Mouse (Mus musculus) c-Kit-positive CD71-positive TER-119-negative erythroid progenitor cells, embryonic 14.5 days (primary cell): ENCODE results near the gene Pxk.

ENCODE experiments used
- DNase-seq: peaks from one replicate; pipeline ENCODE4 v3.0.0-alpha.2; 2013; ENCODE audit warnings: low read depth

Pxk gene

DNA sequence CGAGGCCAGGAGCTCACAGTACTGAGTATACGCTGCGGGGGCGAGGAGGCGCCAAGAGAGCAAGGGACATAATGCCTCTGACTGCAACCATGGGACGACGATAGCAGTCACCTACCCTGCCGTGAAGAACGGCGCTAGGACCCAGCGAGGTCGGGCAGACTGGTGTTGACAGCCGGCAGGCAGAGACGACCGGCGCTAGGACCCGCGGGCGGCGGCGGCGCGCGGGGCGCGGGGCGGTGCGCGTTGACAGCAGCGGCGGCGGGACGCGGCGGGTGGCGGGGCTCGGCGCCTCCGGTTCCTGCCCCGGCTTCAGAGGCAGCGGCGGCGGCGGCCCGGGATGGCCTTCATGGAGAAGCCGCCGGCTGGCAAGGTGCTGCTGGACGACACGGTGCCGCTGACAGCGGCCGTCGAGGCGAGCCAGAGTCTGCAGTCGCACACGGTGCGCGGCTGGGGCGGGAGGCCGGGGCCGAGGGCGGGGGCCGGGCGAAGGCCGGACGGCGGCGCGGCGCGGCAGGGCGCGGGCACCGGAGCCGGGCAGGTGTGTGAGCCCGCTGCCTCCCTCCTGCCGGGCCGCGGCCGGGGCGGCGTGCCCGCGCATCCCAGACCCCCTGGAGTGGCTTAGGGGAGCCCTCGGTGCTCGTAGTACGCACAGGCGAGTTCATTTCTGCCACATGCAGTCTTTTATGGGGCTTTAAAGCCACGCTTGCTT is at the start of gene Pxk:
Gene Pxk, plus strand, starts transcription at position 234 of the 709 bp plus-strand sequence.
- peak; percentile 81 for DNase-seq

DNA sequence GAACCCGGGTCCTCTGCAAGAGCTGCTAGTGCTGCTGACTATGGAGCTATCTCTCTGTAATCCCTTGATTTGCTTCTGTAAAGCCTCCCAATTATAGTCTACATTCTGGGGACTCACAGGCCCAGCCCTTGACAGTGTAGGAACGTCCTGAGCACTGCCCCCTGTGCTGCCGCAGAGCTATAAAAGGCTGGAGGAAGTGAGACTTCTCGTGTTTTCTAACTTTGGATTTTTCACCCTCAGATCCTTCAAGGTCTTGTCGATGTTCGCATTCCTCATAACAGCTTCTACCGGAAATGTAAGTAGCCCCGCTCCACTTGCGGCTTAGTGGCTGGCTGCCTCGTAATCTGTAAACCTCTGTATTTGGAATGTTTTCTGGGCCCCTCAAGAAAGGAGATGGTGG is 48.7 kb upstream of the Pxk start:
- no peak for DNase-seq

- no peak for DNase-seq
Observed at GRCm38 (mm10) chr14:8051869-8052268, 46.1 kb upstream of the Pxk start.

DNA sequence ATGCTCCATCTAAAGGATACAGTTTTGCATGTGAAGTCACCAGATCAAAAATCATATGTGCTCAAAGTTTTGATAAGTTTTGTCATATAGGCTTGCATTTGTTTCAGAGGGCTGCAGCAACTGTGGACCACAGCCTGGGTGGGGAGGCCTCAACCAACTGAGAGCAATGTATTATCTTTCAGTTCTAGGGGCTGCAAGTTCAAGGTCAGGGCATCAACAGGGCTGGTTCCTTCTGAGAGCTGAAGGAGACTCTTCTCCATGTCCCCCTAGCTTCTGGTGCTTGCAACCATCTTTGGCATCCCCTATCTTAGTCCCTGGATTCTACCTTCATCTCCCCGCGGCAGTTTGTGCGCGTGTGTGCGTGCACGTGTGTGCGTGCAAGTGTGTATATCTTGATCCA is 45.4 kb upstream of the Pxk start:
- DNase-seq, result no peak

DNA sequence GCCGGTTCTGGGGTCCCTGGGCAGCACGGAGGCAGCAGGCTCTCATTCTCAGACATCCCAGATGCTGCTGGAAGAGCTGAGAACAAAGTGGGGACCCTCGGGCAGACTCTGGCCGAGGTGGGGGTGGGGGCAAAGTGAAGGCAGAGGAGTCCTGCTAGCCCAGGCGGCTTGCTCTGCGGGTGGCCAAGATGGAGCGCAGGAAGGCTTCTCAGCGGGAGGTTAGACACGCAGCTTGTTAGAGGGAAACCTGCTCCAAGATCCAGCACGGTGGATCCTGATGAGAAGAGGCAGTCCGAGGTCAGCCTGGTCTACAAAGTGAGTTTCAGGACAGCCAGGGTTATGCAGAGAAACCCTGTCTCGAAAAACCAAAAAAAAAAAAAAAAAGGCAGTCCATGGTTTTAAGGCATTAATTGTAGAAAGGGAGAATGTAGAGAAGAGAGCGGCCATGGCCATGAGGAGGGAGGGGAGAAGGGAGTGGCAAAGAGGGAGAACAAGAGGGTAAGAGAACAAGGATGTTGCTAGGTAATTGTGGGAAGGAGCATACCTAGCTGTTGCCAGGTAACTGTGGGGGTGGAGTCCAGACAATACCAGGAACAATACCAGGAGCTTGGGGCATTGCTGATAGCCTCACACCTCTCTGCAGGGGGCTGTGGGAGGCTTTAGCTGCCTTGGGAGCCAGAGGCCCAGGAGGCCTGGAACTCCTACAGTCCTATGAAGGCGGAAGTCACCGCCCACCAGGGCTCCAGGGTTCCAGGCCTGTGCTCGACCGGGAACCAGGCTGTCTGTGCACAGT is 43.5 kb upstream of the Pxk start:
- DNase-seq, result no peak

- DNase-seq, result no peak
Observed at GRCm38 (mm10) chr14:8056076-8056475, 41.9 kb upstream of the Pxk start.

DNA sequence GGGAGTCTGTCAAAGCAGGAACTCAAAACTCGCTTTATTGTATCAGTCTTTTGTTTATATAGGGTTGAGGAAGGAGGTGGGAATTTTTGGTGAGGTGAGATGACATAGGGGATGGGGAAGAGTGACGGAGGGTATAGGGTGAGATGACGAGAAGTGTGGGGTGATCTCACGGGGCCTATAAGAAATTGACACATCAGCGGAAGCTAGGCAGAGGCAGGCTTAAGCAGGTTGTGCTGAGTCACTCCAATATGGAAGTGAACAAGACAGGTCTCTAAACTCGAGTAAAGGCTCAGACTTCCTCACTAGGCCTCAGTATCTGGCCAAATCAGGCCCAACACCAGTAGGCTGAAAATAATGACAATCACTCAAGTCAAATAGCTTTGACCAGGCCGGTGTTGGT is 38.1 kb upstream of the Pxk start:
- no peak for DNase-seq

DNA sequence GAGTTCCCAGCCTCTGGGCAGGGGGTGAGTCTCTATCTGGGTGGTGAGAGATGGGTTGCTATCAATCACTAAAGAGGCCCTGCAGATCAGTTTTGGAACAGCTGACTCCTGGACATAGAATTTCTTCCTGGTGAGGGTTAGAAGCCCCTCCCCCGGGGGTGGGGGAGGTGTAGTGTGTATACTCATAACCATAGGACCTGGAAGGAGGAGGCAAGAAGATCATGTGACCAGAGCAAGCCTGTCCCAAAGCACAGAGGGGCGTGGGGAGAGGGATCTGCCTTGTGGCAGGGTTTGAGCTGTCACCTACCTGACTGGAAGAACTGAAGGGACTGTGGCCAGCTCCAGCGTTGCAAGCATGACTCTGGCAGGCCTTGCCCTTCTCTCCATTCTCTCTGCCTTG is 35.9 kb upstream of the Pxk start:
- no peak for DNase-seq

DNA sequence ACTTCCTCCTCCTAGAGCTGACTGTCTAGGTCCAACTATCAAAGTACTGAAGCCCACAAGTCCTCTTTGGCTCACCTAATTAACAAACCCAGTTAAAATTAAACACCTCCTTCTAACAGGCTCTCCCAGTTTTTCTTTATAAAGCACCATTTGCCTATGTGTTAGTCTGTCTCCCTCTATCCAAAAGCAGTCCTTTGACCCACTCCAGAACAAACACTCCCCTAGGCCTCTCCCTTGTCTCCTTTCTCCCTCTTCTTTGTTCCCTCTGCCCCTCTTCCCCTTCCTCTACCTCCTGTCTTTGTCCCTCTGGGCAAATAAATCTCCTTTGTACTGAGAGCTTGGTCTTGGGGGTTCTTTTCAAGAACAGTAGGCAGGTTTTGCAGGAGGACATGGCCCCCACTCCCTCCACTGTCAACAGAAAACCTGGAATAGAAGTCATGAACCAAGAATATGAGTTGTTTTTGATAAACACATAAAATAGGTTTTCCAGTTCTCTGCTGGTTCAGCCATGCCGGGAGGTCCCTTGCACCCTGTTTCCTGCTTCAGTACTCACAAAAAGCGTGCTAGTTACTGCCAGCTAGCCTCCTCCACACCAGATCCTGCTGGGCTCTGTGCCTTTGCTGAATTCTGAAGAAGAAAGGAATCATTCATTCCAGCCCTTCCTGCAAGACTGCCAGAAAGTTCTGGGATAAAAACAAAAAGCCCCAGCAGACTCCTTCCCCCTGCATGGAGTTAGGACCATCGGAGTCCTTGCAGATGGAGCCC is 35.3 kb upstream of the Pxk start:
- DNase-seq, result no peak

DNA sequence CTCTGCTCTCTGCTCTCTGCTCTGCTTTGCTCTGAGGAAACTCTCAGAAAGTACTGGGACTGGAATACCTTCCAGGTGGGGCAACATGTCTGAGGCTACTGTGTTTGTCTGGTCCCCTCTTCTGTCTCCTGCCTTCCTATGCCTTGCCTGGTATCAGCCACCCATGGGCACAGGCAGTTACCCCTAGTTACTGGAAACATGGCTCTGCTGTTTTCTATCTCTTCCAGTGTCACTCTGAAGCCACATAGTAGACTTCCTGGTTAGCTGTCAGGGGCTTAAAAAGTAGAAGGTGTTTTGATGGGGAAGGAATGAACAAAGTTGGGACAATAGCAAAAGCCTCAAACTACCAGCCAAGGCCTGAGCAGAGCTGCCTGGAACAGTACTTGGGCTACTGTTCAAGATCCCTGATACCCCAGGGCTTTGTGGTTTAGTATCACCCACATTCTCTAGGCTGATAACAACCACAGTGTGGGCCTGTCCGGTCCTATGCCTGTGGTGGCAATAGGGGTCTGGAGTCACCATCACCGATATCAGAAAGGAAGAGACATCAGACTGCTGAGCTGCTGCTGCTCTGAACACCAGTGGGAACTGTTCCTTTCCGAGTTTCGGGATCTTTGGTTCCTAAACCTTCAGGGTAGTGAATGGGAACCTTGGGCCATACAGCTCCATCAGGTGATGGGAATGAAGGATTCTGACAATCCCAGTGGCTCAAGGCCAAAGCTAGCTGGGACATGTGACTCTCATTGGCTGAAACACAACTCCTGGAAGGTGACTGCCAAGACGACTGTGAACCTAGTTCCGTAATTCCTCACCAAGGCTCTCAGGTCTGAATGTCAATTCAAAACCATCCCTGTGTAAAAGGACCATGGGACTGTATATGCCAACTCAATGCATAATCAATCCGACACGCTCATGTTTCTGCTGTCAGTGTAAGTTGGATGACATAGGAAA is 33.9 kb upstream of the Pxk start:
- no peak for DNase-seq

- peak; percentile 94 for DNase-seq
Observed at GRCm38 (mm10) chr14:8080165-8080679, 17.8 kb upstream of the Pxk start, which contains the start of gene Rpp14. Gene Rpp14 (plus strand): TSS chr14:8080367.

GRCm38 (mm10) chr14:8080718-8081117 is 17.3 kb upstream of the Pxk start:
- DNase-seq, result no peak

GRCm38 (mm10) chr14:8082949-8083348 is 15.1 kb upstream of the Pxk start:
- DNase-seq, result no peak

GRCm38 (mm10) chr14:8089016-8089415 is 9.0 kb upstream of the Pxk start:
- no peak for DNase-seq

GRCm38 (mm10) chr14:8092573-8092972 is 5.4 kb upstream of the Pxk start:
- no peak for DNase-seq

DNA sequence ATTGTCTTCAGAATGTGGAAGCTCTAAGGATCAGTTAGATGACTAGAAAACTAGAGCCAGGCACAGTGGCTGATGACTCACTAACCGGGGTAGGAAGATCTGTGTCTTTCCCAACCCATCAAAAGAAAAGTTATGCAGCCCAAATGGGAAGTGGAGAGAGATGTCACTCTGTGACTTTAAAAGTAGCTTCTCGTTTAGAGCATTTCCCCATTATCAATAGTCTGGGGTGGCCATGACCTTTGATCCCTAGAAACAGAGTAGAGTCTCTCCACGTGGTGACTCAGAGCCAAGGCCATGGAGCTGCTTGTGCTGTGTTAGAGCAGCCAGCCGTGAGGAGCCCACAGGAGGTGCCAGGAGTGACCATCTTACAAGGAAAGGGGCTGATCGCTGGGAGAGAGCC is 4.6 kb upstream of the Pxk start:
- no peak for DNase-seq

- DNase-seq, result no peak
Observed at GRCm38 (mm10) chr14:8094931-8095561, 3.0 kb upstream of the Pxk start.

- DNase-seq, result no peak
Observed at GRCm38 (mm10) chr14:8095562-8095950, 2.5 kb upstream of the Pxk start.

GRCm38 (mm10) chr14:8098687-8098995 is 630 bp downstream of the Pxk start:
- DNase-seq, result no peak

- no peak for DNase-seq
Observed at GRCm38 (mm10) chr14:8099561-8100021, 1.6 kb downstream of the Pxk start.

- no peak for DNase-seq
Observed at GRCm38 (mm10) chr14:8101886-8102285, 3.9 kb downstream of the Pxk start.
